Mouse (Mus musculus): ENCODE measurements at regions not wholly inside any gene's neighbourhood (a gene's known extent, or its start where the extent isn't known, plus 50 kb on each side); places are given as distances from the start of the nearest gene placed in this dataset.
A peak's percentile ranks its signal among the peaks of the same experiment; 100 is the strongest.

GRCm38 (mm10) chr8:33026973-33027372 is 401.5 kb upstream of the 5930422O12Rik start:
- ATAC-seq (ENCODE audit: low FRiP score, low TSS enrichment) (no peak; the same call in 1 of the 2 replicates), DNase-seq (peak; percentile 75)
- H3K27me3 ChIP-seq (ENCODE audit: control insufficient read depth, insufficient read depth, low read length), result no peaks in the 10 kb centered on the region
- H3K4me2 ChIP-seq (ENCODE audit: low read length), result no peak overlapping the region
- 37% methylated on average over 4 of the region's 4 CpGs for WGBS
- no peak overlapping the region for H3K27ac ChIP-seq (replicated peaks; ENCODE audit: low read depth, low read length)
- H3K36me3 ChIP-seq (ENCODE audit: control insufficient read depth, insufficient read depth, low read length), result no peaks in the 10 kb centered on the region
- H3K4me3 ChIP-seq (replicated peaks; ENCODE audit: low read depth, low read length), result no peak overlapping the region
- H3K9me3 ChIP-seq (ENCODE audit: control insufficient read depth, low read length), result no peaks in the 10 kb centered on the region
- no peak overlapping the region for H3K9ac ChIP-seq (replicated peaks; ENCODE audit: low read length)
- H3K4me1 ChIP-seq (ENCODE audit: control insufficient read depth, insufficient read depth, low read length), result peaks cover 14% of the 10 kb centered on the region; the same call in 1 of the 2 replicates

- DNase-seq (no peak), ATAC-seq (ENCODE audit: low FRiP score, low TSS enrichment) (no peak)
- no peaks in the 10 kb centered on the region for H3K9me3 ChIP-seq (ENCODE audit: control insufficient read depth, low read length)
- no peak overlapping the region for H3K4me3 ChIP-seq (replicated peaks; ENCODE audit: low read depth, low read length)
- H3K9ac ChIP-seq (replicated peaks; ENCODE audit: low read length), result no peak overlapping the region
- H3K4me1 ChIP-seq (ENCODE audit: control insufficient read depth, insufficient read depth, low read length), result peaks cover 14% of the 10 kb centered on the region; the same call in 1 of the 2 replicates
- no peak overlapping the region for H3K4me2 ChIP-seq (ENCODE audit: low read length)
- no peak overlapping the region for H3K27ac ChIP-seq (replicated peaks; ENCODE audit: low read depth, low read length)
- H3K27me3 ChIP-seq (ENCODE audit: control insufficient read depth, insufficient read depth, low read length), result no peaks in the 10 kb centered on the region
- WGBS, result 88% methylated on average over 3 of the region's 3 CpGs
- no peaks in the 10 kb centered on the region for H3K36me3 ChIP-seq (ENCODE audit: control insufficient read depth, insufficient read depth, low read length)
These were observed 399.1 kb upstream of the 5930422O12Rik start for GRCm38 (mm10) chr8:33029453-33029852.

- Histone ChIP-seq H3K4me1 (ENCODE audit: control insufficient read depth, insufficient read depth, low read length) (no peaks in the 10 kb centered on the region), H3K36me3 (ENCODE audit: control insufficient read depth, insufficient read depth, low read length) (no peaks in the 10 kb centered on the region), H3K4me2 (ENCODE audit: low read length) (no peak overlapping the region), H3K4me3 (replicated peaks; ENCODE audit: low read depth, low read length) (no peak overlapping the region), H3K9me3 (ENCODE audit: control insufficient read depth, low read length) (peaks cover 13% of the 10 kb centered on the region), H3K9ac (replicated peaks; ENCODE audit: low read length) (no peak overlapping the region), H3K27me3 (ENCODE audit: control insufficient read depth, insufficient read depth, low read length) (no peaks in the 10 kb centered on the region), H3K27ac (replicated peaks; ENCODE audit: low read depth, low read length) (0 out of 2 replicates have a peak overlapping the region, but pooled peaks have one; percentile 0)
- WGBS, result 15% methylated on average over 8 of the region's 8 CpGs
- ATAC-seq (ENCODE audit: low FRiP score, low TSS enrichment) (peak; percentile 60; the same call in 1 of the 2 replicates), DNase-seq (peak; percentile 48)
These were observed 376.5 kb upstream of the 5930422O12Rik start for GRCm38 (mm10) chr8:33052017-33052416.

GRCm38 (mm10) chr8:33065566-33065965 is 362.9 kb upstream of the 5930422O12Rik start:
- Histone ChIP-seq H3K27ac (replicated peaks; ENCODE audit: low read depth, low read length) (no peak overlapping the region), H3K4me1 (ENCODE audit: control insufficient read depth, insufficient read depth, low read length) (no peaks in the 10 kb centered on the region), H3K4me2 (ENCODE audit: low read length) (no peak overlapping the region), H3K9ac (replicated peaks; ENCODE audit: low read length) (no peak overlapping the region), H3K4me3 (replicated peaks; ENCODE audit: low read depth, low read length) (no peak overlapping the region), H3K9me3 (ENCODE audit: control insufficient read depth, low read length) (0 out of 2 replicates have a peak, but pooled peaks cover 4% of the 10 kb centered on the region), H3K36me3 (ENCODE audit: control insufficient read depth, insufficient read depth, low read length) (no peaks in the 10 kb centered on the region), H3K27me3 (ENCODE audit: control insufficient read depth, insufficient read depth, low read length) (no peaks in the 10 kb centered on the region)
- 87% methylated on average over 3 of the region's 3 CpGs for WGBS
- DNase-seq (no peak), ATAC-seq (ENCODE audit: low FRiP score, low TSS enrichment) (no peak)

- Histone ChIP-seq H3K27me3 (ENCODE audit: control insufficient read depth, insufficient read depth, low read length) (no peaks in the 10 kb centered on the region), H3K4me3 (replicated peaks; ENCODE audit: low read depth, low read length) (no peak overlapping the region), H3K9me3 (ENCODE audit: control insufficient read depth, low read length) (0 out of 2 replicates have a peak, but pooled peaks cover 4% of the 10 kb centered on the region), H3K4me2 (ENCODE audit: low read length) (no peak overlapping the region), H3K4me1 (ENCODE audit: control insufficient read depth, insufficient read depth, low read length) (no peaks in the 10 kb centered on the region), H3K36me3 (ENCODE audit: control insufficient read depth, insufficient read depth, low read length) (no peaks in the 10 kb centered on the region), H3K9ac (replicated peaks; ENCODE audit: low read length) (no peak overlapping the region), H3K27ac (replicated peaks; ENCODE audit: low read depth, low read length) (no peak overlapping the region)
- 86% methylated on average over 6 of the region's 6 CpGs for WGBS
- no peak for ATAC-seq (ENCODE audit: low FRiP score, low TSS enrichment)
- DNase-seq, result no peak
These were observed 362.3 kb upstream of the 5930422O12Rik start for GRCm38 (mm10) chr8:33066168-33066567.

DNA sequence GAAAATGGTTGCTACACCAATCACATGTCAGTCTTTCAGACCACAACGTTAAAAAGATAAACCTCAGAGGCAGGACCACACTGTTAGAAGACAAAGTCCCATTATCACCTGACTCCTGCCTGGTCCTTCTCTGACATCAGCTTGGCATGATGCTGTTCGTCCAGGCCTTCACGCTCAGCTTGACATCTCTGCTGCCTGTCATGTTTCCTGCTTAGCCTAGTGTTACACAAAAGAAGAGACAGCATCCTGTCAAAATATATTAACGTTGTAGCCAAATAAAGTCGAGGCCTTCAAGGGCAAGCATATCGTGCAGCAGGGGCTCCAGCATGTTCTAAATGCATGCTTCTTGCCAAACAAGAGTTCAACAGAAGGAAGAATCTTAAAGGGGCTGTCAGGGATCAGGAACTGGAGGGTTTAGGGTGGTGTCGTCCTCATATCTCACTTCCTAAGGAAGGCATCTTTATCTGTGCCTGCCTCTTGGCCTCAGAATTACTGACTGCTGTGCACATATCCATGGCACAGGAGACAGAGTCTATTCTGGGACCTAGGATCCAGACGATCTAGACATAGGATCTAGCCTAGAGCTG is 361.0 kb upstream of the 5930422O12Rik start:
- peak; percentile 21 for DNase-seq

GRCm38 (mm10) chr8:33068468-33068867 is 360.0 kb upstream of the 5930422O12Rik start:
- Histone ChIP-seq H3K9ac (replicated peaks; ENCODE audit: low read length) (no peak overlapping the region), H3K27me3 (ENCODE audit: control insufficient read depth, insufficient read depth, low read length) (no peaks in the 10 kb centered on the region), H3K4me3 (replicated peaks; ENCODE audit: low read depth, low read length) (no peak overlapping the region), H3K4me1 (ENCODE audit: control insufficient read depth, insufficient read depth, low read length) (no peaks in the 10 kb centered on the region), H3K27ac (replicated peaks; ENCODE audit: low read depth, low read length) (no peak overlapping the region), H3K9me3 (ENCODE audit: control insufficient read depth, low read length) (0 out of 2 replicates have a peak, but pooled peaks cover 4% of the 10 kb centered on the region), H3K4me2 (ENCODE audit: low read length) (no peak overlapping the region), H3K36me3 (ENCODE audit: control insufficient read depth, insufficient read depth, low read length) (no peaks in the 10 kb centered on the region)
- WGBS, result 92% methylated on average over 5 of the region's 5 CpGs
- no peak for ATAC-seq (ENCODE audit: low FRiP score, low TSS enrichment)
- no peak for DNase-seq

More for the DNA sequence above, 361.0 kb upstream of the 5930422O12Rik start:
- H3K9ac ChIP-seq (replicated peaks; ENCODE audit: low read length), result no peak overlapping the region
- H3K27ac ChIP-seq (replicated peaks; ENCODE audit: low read depth, low read length), result no peak overlapping the region
- no peak for ATAC-seq (ENCODE audit: low FRiP score, low TSS enrichment)
- H3K4me3 ChIP-seq (replicated peaks; ENCODE audit: low read depth, low read length), result no peak overlapping the region
- H3K4me1 ChIP-seq (ENCODE audit: control insufficient read depth, insufficient read depth, low read length), result no peaks in the 10 kb centered on the region
- 0 out of 2 replicates have a peak, but pooled peaks cover 4% of the 10 kb centered on the region for H3K9me3 ChIP-seq (ENCODE audit: control insufficient read depth, low read length)
- H3K36me3 ChIP-seq (ENCODE audit: control insufficient read depth, insufficient read depth, low read length), result no peaks in the 10 kb centered on the region
- 49% methylated on average over 8 of the region's 8 CpGs for WGBS
- H3K27me3 ChIP-seq (ENCODE audit: control insufficient read depth, insufficient read depth, low read length), result no peaks in the 10 kb centered on the region
- H3K4me2 ChIP-seq (ENCODE audit: low read length), result no peak overlapping the region

GRCm38 (mm10) chr8:33075186-33075585 is 353.3 kb upstream of the 5930422O12Rik start:
- Histone ChIP-seq H3K27ac (replicated peaks; ENCODE audit: low read depth, low read length) (no peak overlapping the region), H3K36me3 (ENCODE audit: control insufficient read depth, insufficient read depth, low read length) (no peaks in the 10 kb centered on the region), H3K4me3 (replicated peaks; ENCODE audit: low read depth, low read length) (no peak overlapping the region), H3K27me3 (ENCODE audit: control insufficient read depth, insufficient read depth, low read length) (no peaks in the 10 kb centered on the region), H3K9me3 (ENCODE audit: control insufficient read depth, low read length) (no peaks in the 10 kb centered on the region), H3K4me1 (ENCODE audit: control insufficient read depth, insufficient read depth, low read length) (no peaks in the 10 kb centered on the region), H3K9ac (replicated peaks; ENCODE audit: low read length) (no peak overlapping the region), H3K4me2 (ENCODE audit: low read length) (no peak overlapping the region)
- 13% methylated on average over 1 of the region's 1 CpGs for WGBS
- DNase-seq (peak; percentile 65), ATAC-seq (ENCODE audit: low FRiP score, low TSS enrichment) (no peak)

GRCm38 (mm10) chr8:33076253-33076652 is 352.3 kb upstream of the 5930422O12Rik start:
- DNase-seq (no peak), ATAC-seq (ENCODE audit: low FRiP score, low TSS enrichment) (no peak)
- Histone ChIP-seq H3K4me1 (ENCODE audit: control insufficient read depth, insufficient read depth, low read length) (no peaks in the 10 kb centered on the region), H3K27ac (replicated peaks; ENCODE audit: low read depth, low read length) (no peak overlapping the region), H3K4me2 (ENCODE audit: low read length) (no peak overlapping the region), H3K27me3 (ENCODE audit: control insufficient read depth, insufficient read depth, low read length) (no peaks in the 10 kb centered on the region), H3K9ac (replicated peaks; ENCODE audit: low read length) (no peak overlapping the region), H3K36me3 (ENCODE audit: control insufficient read depth, insufficient read depth, low read length) (no peaks in the 10 kb centered on the region), H3K4me3 (replicated peaks; ENCODE audit: low read depth, low read length) (no peak overlapping the region), H3K9me3 (ENCODE audit: control insufficient read depth, low read length) (no peaks in the 10 kb centered on the region)
- 84% methylated on average over 6 of the region's 6 CpGs for WGBS

Data from midbrain, embryonic 14.5 days (tissue).